Mouse (Mus musculus): ENCODE data around the gene Gm20458.

Gene Gm20458

GRCm38 (mm10) chr2:164453887-164454500 lies 6.8 kb upstream of the Gm20458 start:
- no peak for DNase-seq

- no peak for DNase-seq
Observed at GRCm38 (mm10) chr2:164454846-164455245, 5.9 kb upstream of the Gm20458 start.

GRCm38 (mm10) chr2:164455421-164456190 lies 5.2 kb upstream of the Gm20458 start:
- DNase-seq = no peak

- DNase-seq = no peak
Observed at GRCm38 (mm10) chr2:164456413-164456812, 4.4 kb upstream of the Gm20458 start.

GRCm38 (mm10) chr2:164456864-164457300 lies 3.9 kb upstream of the Gm20458 start, which contains the start of gene Sys1:
Gene Sys1, plus strand, starts transcription at chr2:164456964.
- DNase-seq = no peak

GRCm38 (mm10) chr2:164457942-164458341 lies 2.8 kb upstream of the Gm20458 start:
- DNase-seq = no peak

- no peak for DNase-seq
Observed at GRCm38 (mm10) chr2:164458535-164458934, 2.2 kb upstream of the Gm20458 start.

GRCm38 (mm10) chr2:164465161-164465560 lies 4.4 kb downstream of the Gm20458 start:
- no peak for DNase-seq

GRCm38 (mm10) chr2:164466787-164467186 lies 6.0 kb downstream of the Gm20458 start:
- no peak for DNase-seq

- DNase-seq = no peak
Observed at GRCm38 (mm10) chr2:164470254-164470653, 9.5 kb downstream of the Gm20458 start.

- no peak for DNase-seq
Observed at GRCm38 (mm10) chr2:164473624-164474023, 12.9 kb downstream of the Gm20458 start, which contains the start of gene Trp53tg5. Gene Trp53tg5, minus strand, starts transcription at chr2:164473724.

GRCm38 (mm10) chr2:164485681-164486257 lies 25.0 kb downstream of the Gm20458 start, which contains the start of gene Dbndd2:
Gene Dbndd2, plus strand, starts transcription at chr2:164486106.
- no peak for DNase-seq

GRCm38 (mm10) chr2:164486258-164487114 lies 25.7 kb downstream of the Gm20458 start:
- DNase-seq = peak; percentile 73

- no peak for DNase-seq
Observed at GRCm38 (mm10) chr2:164487115-164487527, 26.4 kb downstream of the Gm20458 start.

GRCm38 (mm10) chr2:164487812-164488211 lies 27.0 kb downstream of the Gm20458 start:
- peak; percentile 68 for DNase-seq

- DNase-seq = no peak
Observed at GRCm38 (mm10) chr2:164494126-164494525, 33.4 kb downstream of the Gm20458 start.

GRCm38 (mm10) chr2:164496331-164496730 lies 35.6 kb downstream of the Gm20458 start:
- no peak for DNase-seq

GRCm38 (mm10) chr2:164496847-164497690 lies 36.3 kb downstream of the Gm20458 start, which contains the start of gene Pigt:
Gene Pigt, plus strand, starts transcription at chr2:164497520.
- peak; percentile 87 for DNase-seq

- no peak for DNase-seq
Observed at GRCm38 (mm10) chr2:164497691-164498268, 37.0 kb downstream of the Gm20458 start.

GRCm38 (mm10) chr2:164499317-164499716 lies 38.5 kb downstream of the Gm20458 start:
- DNase-seq = no peak

- no peak for DNase-seq
Observed at GRCm38 (mm10) chr2:164500511-164500910, 39.7 kb downstream of the Gm20458 start.

Data from cerebellum, adult 8-10 months (tissue).